ENCODE assay signal across 8 mouse cellular contexts in genomic region chr6:67102541-67103134, GRCm38 (mm10).
DNase-seq lines count a peak whose midpoint lies in the region; ATAC-seq and TF ChIP-seq lines count a peak whose summit lies in the region.
"Had no signal": no experiment of that assay in that cellular context is flagged by ENCODE, and none has a peak within 500 bp of the region (broad histone marks: within the 10 kb centered on the region; RNA-seq: fewer than 3 reads in every experiment).

No protein-coding gene starts in this region.

- intact Hi-C loops in gastrocnemius, adult 2 months (cut with DNase I), result loop anchor here (2.0 to 5.0 kb wide), 2 partner anchors 36 to 65 kb away; partner anchors contain the start of gene Gadd45a
- intact Hi-C loops in left cerebral cortex, postnatal 25 days (cut with DNase I), result no loop called here

- H3K79me2 ChIP-seq in CH12.LX (replicated peaks; ENCODE audit: control insufficient read depth, extremely low read depth, insufficient read depth, poor library complexity, severe bottlenecking), result no peaks in the 10 kb centered on the region

- dilution Hi-C loops in CH12.LX (cut with MboI; ENCODE audit: extremely low pct_ligation_motif_present, extremely low pct_unique_long_range_greater_than_20kb, low sequenced_read_pairs), result no loop called here

- H3K36me3 ChIP-seq in CH12.LX (replicated peaks in 1 of 2; ENCODE audit: control insufficient read depth in 1 of 2, insufficient read depth in 1 of 2, low read length in 1 of 2), result no peaks in the 10 kb centered on the region
- no peaks in the 10 kb centered on the region for H3K36me3 ChIP-seq in intestine, embryonic 16.5 days (ENCODE audit: control insufficient read depth, insufficient read depth, low read length)
- H3K36me3 ChIP-seq in neural tube, embryonic 15.5 days, result no peaks in the 10 kb centered on the region
- H3K36me3 ChIP-seq: embryonic facial prominence, embryonic 12.5 days had no signal

- TF ChIP-seq EP300 in CH12.LX (IDR thresholded peaks at IDR 0.05; ENCODE audit: low read length), result no peak

- ATAC-seq in intestine, embryonic 16.5 days, result peak; percentile 62
- ATAC-seq in neural tube, embryonic 15.5 days (ENCODE audit: low FRiP score), result peak; percentile 55; the same call in 1 of the 2 replicates

- 38% methylated on average over 11 of the region's 11 CpGs for WGBS in intestine, embryonic 16.5 days
- 61% methylated on average over 11 of the region's 11 CpGs for WGBS in neural tube, embryonic 15.5 days

- no peaks in the 10 kb centered on the region for H3K9me3 ChIP-seq in CH12.LX (replicated peaks; ENCODE audit: low read length)
- H3K9me3 ChIP-seq in intestine, embryonic 16.5 days (ENCODE audit: control insufficient read depth, low read length), result no peaks in the 10 kb centered on the region
- no peaks in the 10 kb centered on the region for H3K9me3 ChIP-seq in neural tube, embryonic 15.5 days (replicated peaks)
- H3K9me3 ChIP-seq: embryonic facial prominence, embryonic 12.5 days had no signal

- H3K4me1 ChIP-seq in CH12.LX (ENCODE audit: control insufficient read depth in 1 of 2, insufficient read depth in 2 of 2), result peaks cover 8 to 34% of the 10 kb centered on the region in 2 experiments
- H3K4me1 ChIP-seq in intestine, embryonic 16.5 days (ENCODE audit: control insufficient read depth, insufficient read depth, low read length), result peaks cover 8% of the 10 kb centered on the region
- no peaks in the 10 kb centered on the region for H3K4me1 ChIP-seq in neural tube, embryonic 15.5 days
- H3K4me1 ChIP-seq: embryonic facial prominence, embryonic 12.5 days had no signal

- in situ Hi-C loops in CH12.LX (cut with MboI; ENCODE audit: low pct_ligation_motif_present, low pct_unique_long_range_greater_than_20kb, low sequenced_read_pairs), result no loop called here

- no peak for TF ChIP-seq POLR2A in CH12.LX (IDR thresholded peaks at IDR 0.05; ENCODE audit: low read depth, low read length)

- H3K27ac ChIP-seq in CH12.LX (ENCODE audit: insufficient read depth, low read depth), result no peak overlapping the region
- peak overlapping the region; percentile 91 for H3K27ac ChIP-seq in gastrocnemius, adult 2 months
- H3K27ac ChIP-seq in intestine, embryonic 16.5 days (ENCODE audit: low read length), result 0 out of 2 replicates have a peak overlapping the region, but pooled peaks have one; percentile 8
- H3K27ac ChIP-seq in neural tube, embryonic 15.5 days (replicated peaks), result peak overlapping the region; percentile 33
- H3K27ac ChIP-seq: embryonic facial prominence, embryonic 12.5 days had no signal

- H3K4me3 ChIP-seq in CH12.LX (replicated peaks in 1 of 3; ENCODE audit: low read depth in 2 of 3, low read length in 2 of 3, poor library complexity in 1 of 3), result no peak overlapping the region
- H3K4me3 ChIP-seq in gastrocnemius, adult 2 months, result peak overlapping the region; percentile 62
- no peak overlapping the region for H3K4me3 ChIP-seq in intestine, embryonic 16.5 days (ENCODE audit: low read length)
- H3K4me3 ChIP-seq in neural tube, embryonic 15.5 days (replicated peaks), result no peak overlapping the region
- H3K4me3 ChIP-seq: embryonic facial prominence, embryonic 12.5 days had no signal

- H3K4me2 ChIP-seq in CH12.LX (ENCODE audit: insufficient read depth, low read depth, poor library complexity, severe bottlenecking), result peak overlapping the region; percentile 69; the same call in 1 of the 2 replicates
- no peak overlapping the region for H3K4me2 ChIP-seq in intestine, embryonic 16.5 days (ENCODE audit: low read depth, low read length)
- no peak overlapping the region; the same call in 1 of the 2 replicates for H3K4me2 ChIP-seq in neural tube, embryonic 15.5 days
- H3K4me2 ChIP-seq: embryonic facial prominence, embryonic 12.5 days had no signal

- no peak for TF ChIP-seq CTCF in CH12.LX (conservative IDR thresholded peaks at IDR 0.05 in 1 of 2, IDR thresholded peaks at IDR 0.05 in 1 of 2; ENCODE audit: low read depth in 2 of 2, low read length in 2 of 2)
- no peak for TF ChIP-seq CTCF in gastrocnemius, adult 2 months (IDR thresholded peaks at IDR 0.05)

- no peaks in the 10 kb centered on the region for H3K27me3 ChIP-seq in CH12.LX (replicated peaks)
- H3K27me3 ChIP-seq in intestine, embryonic 16.5 days (replicated peaks; ENCODE audit: control insufficient read depth, insufficient read depth, low read length), result no peaks in the 10 kb centered on the region
- H3K27me3 ChIP-seq in neural tube, embryonic 15.5 days (replicated peaks), result no peaks in the 10 kb centered on the region
- H3K27me3 ChIP-seq: embryonic facial prominence, embryonic 12.5 days had no signal

- no peak overlapping the region for H3K9ac ChIP-seq in CH12.LX (ENCODE audit: insufficient read depth, low read depth)
- no peak overlapping the region for H3K9ac ChIP-seq in intestine, embryonic 16.5 days (ENCODE audit: low read depth, low read length)
- H3K9ac ChIP-seq in neural tube, embryonic 15.5 days (replicated peaks), result no peak overlapping the region
- H3K9ac ChIP-seq: embryonic facial prominence, embryonic 12.5 days had no signal

- TF ChIP-seq RAD21 in CH12.LX (IDR thresholded peaks at IDR 0.05; ENCODE audit: low read depth, low read length), result no peak

- no peak for DNase-seq in CH12.LX (ENCODE audit: extremely low read depth)
- DNase-seq in adrenal gland, adult (ENCODE audit: inconsistent age in 2 of 2, low spot score in 1 of 2), result peak; percentile 89 to 95
- DNase-seq in gastrocnemius, adult 2 months, result peak; percentile 89
- peak; percentile 24 to 64 for DNase-seq in left cerebral cortex, postnatal 25 days (ENCODE audit: low spot score in 2 of 2)
- DNase-seq in spleen, adult 18-20 months, result no peak

TF ChIP-seq in CH12.LX, 34 proteins besides CTCF, POLR2A, EP300 and RAD21:
- TF ChIP-seq ETS1 (conservative IDR thresholded peaks at IDR 0.05; ENCODE audit: low read depth, low read length), result no peak
- no peak for TF ChIP-seq IRF4 (IDR thresholded peaks at IDR 0.05; ENCODE audit: low read depth, low read length)
- TF ChIP-seq RCOR1 (conservative IDR thresholded peaks at IDR 0.05; ENCODE audit: low read depth, low read length), result no peak
- TF ChIP-seq NRF1 (IDR thresholded peaks at IDR 0.05; ENCODE audit: low read depth, low read length), result no peak
- no peak for TF ChIP-seq E2F4 (IDR thresholded peaks at IDR 0.05; ENCODE audit: insufficient replicate concordance, low read depth, low read length)
- no peak for TF ChIP-seq ZNF384 (IDR thresholded peaks at IDR 0.05; ENCODE audit: low read depth, low read length)
- TF ChIP-seq MAZ (IDR thresholded peaks at IDR 0.05; ENCODE audit: low read depth, low read length), result no peak
- TF ChIP-seq HCFC1 (IDR thresholded peaks at IDR 0.05; ENCODE audit: low read depth, low read length), result no peak
- TF ChIP-seq ZC3H11A (IDR thresholded peaks at IDR 0.05; ENCODE audit: low read depth, low read length), result no peak
- no peak for TF ChIP-seq MAX (IDR thresholded peaks at IDR 0.05; ENCODE audit: low read length)
- no peak for TF ChIP-seq SIN3A (IDR thresholded peaks at IDR 0.05; ENCODE audit: low read length)
- no peak for TF ChIP-seq GABPA (IDR thresholded peaks at IDR 0.05; ENCODE audit: insufficient replicate concordance, low read depth, low read length)
- no peak for TF ChIP-seq MYC (IDR thresholded peaks at IDR 0.05; ENCODE audit: low read depth, low read length)
- TF ChIP-seq USF2 (conservative IDR thresholded peaks at IDR 0.05; ENCODE audit: low read depth, low read length), result no peak
- TF ChIP-seq CHD2 (IDR thresholded peaks at IDR 0.05; ENCODE audit: low read length), result no peak
- TF ChIP-seq SMC3 (IDR thresholded peaks at IDR 0.05; ENCODE audit: low read depth, low read length), result no peak
- TF ChIP-seq ELF1 (IDR thresholded peaks at IDR 0.05; ENCODE audit: low read depth, low read length), result no peak
- TF ChIP-seq CHD1 (IDR thresholded peaks at IDR 0.05; ENCODE audit: low read depth, low read length), result no peak

Comparison
In these comparisons a context has a peak if more than half of its experiments do, and no peak if none do; other contexts are left out.
1. DNase-seq: peak in adrenal gland, adult (2 of 2), gastrocnemius, adult 2 months (single experiment) and left cerebral cortex, postnatal 25 days (2 of 2); none in CH12.LX (single experiment) and spleen, adult 18-20 months (0 of 2).